Mouse (Mus musculus) Patski (cell line): Measurements from ENCODE around the gene Fbxl17. TPM values are rescaled to one million over a fixed set of nuclear protein-coding genes. Genes with fewer than 3 reads are reported as not detected.

Experiments used
- ATAC-seq: fragments of 100-300 bp; one replicate; pipeline ENCODE4 v1.8.0; 2021
- CTCF ChIA-PET: fragments of 350-600 bp; sonication (Branson Sonifier 250); formaldehyde crosslinking; loops from one replicate; lab custom pipeline; 2022; ENCODE audit warnings: inconsistent platforms; lab: Charles Lee
- POLR2A ChIA-PET: fragments of 350-600 bp; sonication (Branson Sonifier 250); formaldehyde crosslinking; loops from one replicate; lab custom pipeline; 2022; ENCODE audit warnings: antibody characterized with exemption, inconsistent platforms; lab: Charles Lee
- DNase-seq: peaks from one replicate; pipeline ENCODE4 v3.0.0-alpha.2; 2011; ENCODE audit warnings: low read depth, low spot score
- H3K27me3 ChIP-seq: fragments of 371-371 bp; one replicate; pipeline ENCODE4 v1.5.1; 2021
- CTCF ChIP-seq: fragments of 100-300 bp; IDR thresholded peaks from one replicate; pipeline ENCODE4 v1.5.1; 2021
- in situ Hi-C: fragments of 300-500 bp; cut with MboI; formaldehyde crosslinking; loops from 3 replicates; pipeline ENCODE4 v1.11.1; 2018; ENCODE audit warnings: low pct_unique_long_range_greater_than_20kb, mixed read lengths
- polyA plus RNA-seq: library from polyadenylated mRNA; unstranded; gene quantifications from one replicate; pipeline ENCODE4 v1.2.3, GENCODE M21; 2021

The Fbxl17 gene
- polyA plus RNA-seq, 1 experiment from 2014 or later: 28.7 TPM

DNA sequence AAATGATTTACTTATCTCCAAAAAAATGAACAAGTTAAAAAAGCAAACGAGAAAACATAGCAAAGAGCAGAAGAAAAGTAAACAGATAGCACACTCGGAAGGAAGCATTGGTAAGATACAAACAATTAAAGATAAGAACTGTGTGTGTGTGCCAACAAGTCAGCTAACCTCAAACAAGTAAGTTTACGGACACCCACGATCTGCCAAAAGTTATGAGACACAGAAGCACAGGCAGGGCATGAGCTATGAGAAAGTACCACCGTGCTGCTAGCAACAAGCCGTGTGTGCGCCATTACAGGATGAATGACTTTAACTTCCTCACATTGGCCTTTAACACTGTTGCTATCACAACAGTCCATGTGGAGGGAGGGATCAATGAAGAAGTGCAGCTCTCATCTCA lies 68.2 kb downstream of the Fbxl17 start:
- ATAC-seq: no peak
- CTCF ChIA-PET: interaction anchor here (1.6 to 2.4 kb wide), 2 partner anchors 17 to 37 kb away, joined by 4 to 10 read pairs; no protein-coding TSS in a partner anchor
- H3K27me3 ChIP-seq: no peaks in the 10 kb centered on the region
- in situ Hi-C loops: no loop called here
- POLR2A ChIA-PET: no interaction called here
- TF ChIP-seq CTCF: no peak
- DNase-seq: no peak

- ChIA-PET POLR2A (no interaction called here), CTCF (interaction anchor here (0.7 to 1.6 kb wide), 4 partner anchors 9 to 47 kb away, joined by 3 to 5 read pairs (median 4); no protein-coding TSS in a partner anchor)
- in situ Hi-C loops: no loop called here
- DNase-seq: no peak
- H3K27me3 ChIP-seq: no peaks in the 10 kb centered on the region
- ATAC-seq: no peak
- no peak for TF ChIP-seq CTCF
Observed at GRCm38 (mm10) chr17:63430395-63431075, 69.3 kb downstream of the Fbxl17 start.

GRCm38 (mm10) chr17:63423851-63424250 lies 76.0 kb downstream of the Fbxl17 start:
- DNase-seq (no peak), ATAC-seq (no peak)
- no peak for TF ChIP-seq CTCF
- H3K27me3 ChIP-seq: no peaks in the 10 kb centered on the region
- CTCF ChIA-PET: interaction anchor here (1.9 to 2.6 kb wide), 2 partner anchors 11 to 44 kb away, joined by 5 to 20 read pairs; no protein-coding TSS in a partner anchor
- POLR2A ChIA-PET: interaction anchor here (0.8 kb wide), 1 partner anchor 13 kb away, joined by 3 read pairs; no protein-coding TSS in a partner anchor
- in situ Hi-C loops: no loop called here

DNA sequence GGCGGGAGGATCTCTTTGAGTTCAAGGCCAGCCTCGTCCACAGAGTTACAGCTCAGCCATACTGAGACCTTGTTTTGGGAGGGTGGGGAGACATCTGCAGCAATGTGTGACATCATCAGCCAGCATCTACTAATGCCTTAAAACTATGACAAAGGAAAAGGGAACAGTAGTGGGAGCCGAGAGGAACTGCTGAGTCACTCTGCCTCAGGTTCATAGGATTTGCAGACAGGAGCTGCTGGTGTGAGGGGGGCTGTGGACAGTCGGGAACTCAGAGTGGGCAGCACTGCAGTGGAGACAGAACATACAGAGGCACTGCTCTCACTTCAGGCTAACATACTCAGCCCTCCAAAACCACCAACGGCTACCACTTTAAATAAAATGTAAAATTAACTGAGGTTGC lies 77.1 kb downstream of the Fbxl17 start:
- in situ Hi-C loops: no loop called here
- H3K27me3 ChIP-seq: no peaks in the 10 kb centered on the region
- DNase-seq (no peak), ATAC-seq (no peak)
- POLR2A ChIA-PET: no interaction called here
- CTCF ChIA-PET: interaction anchor here (0.7 to 2.6 kb wide), 3 partner anchors 12 to 46 kb away, joined by 3 to 20 read pairs (median 5); no protein-coding TSS in a partner anchor
- no peak for TF ChIP-seq CTCF

- no peak for ATAC-seq
- ChIA-PET CTCF (interaction anchor here (0.6 to 2.6 kb wide), 2 partner anchors 8 to 13 kb away, joined by 3 to 20 read pairs; no protein-coding TSS in a partner anchor), POLR2A (no interaction called here)
- in situ Hi-C loops: no loop called here
- no peak for TF ChIP-seq CTCF
- H3K27me3 ChIP-seq: no peaks in the 10 kb centered on the region
- no peak for DNase-seq
Observed at GRCm38 (mm10) chr17:63421864-63422263, 78.0 kb downstream of the Fbxl17 start.

- H3K27me3 ChIP-seq: no peaks in the 10 kb centered on the region
- no peak for TF ChIP-seq CTCF
- ATAC-seq (no peak), DNase-seq (no peak)
- in situ Hi-C loops: no loop called here
- ChIA-PET CTCF (no interaction called here), POLR2A (no interaction called here)
Observed at GRCm38 (mm10) chr17:63419503-63419902, 80.3 kb downstream of the Fbxl17 start.

- TF ChIP-seq CTCF: peak; percentile 85
- in situ Hi-C loops: loop anchor here (5.0 kb wide), 1 partner anchor 92 kb away; no protein-coding TSS in a partner anchor
- no peaks in the 10 kb centered on the region for H3K27me3 ChIP-seq
- CTCF ChIA-PET: interaction anchor here (0.7 to 3.5 kb wide), 23 partner anchors 9 to 127 kb away, joined by 3 to 25 read pairs (median 4); no protein-coding TSS in a partner anchor
- no peak for DNase-seq
- peak; percentile 51 for ATAC-seq
- POLR2A ChIA-PET: no interaction called here
Observed at GRCm38 (mm10) chr17:63413973-63414580, 85.7 kb downstream of the Fbxl17 start.

DNA sequence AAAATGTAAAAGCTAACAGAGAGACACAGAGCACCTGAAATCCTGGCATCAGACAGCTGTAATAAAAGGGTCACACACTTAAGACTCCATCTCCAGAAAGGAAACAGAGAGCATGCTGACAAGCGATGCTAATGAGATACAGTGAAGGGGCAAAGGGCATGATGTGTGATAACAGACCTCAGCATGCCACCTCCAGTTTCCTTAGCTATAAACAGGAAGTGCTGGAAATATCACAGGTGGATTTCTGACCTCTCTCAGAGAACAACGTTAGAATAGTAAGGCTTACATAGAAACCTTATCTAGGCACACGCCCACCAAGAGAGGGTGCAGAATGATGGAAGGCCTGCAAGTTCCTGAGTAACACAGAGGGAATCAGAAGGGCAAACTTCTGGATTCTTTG lies 88.3 kb downstream of the Fbxl17 start:
- no peak for TF ChIP-seq CTCF
- DNase-seq (no peak), ATAC-seq (no peak)
- ChIA-PET CTCF (interaction anchor here (1.0 to 3.5 kb wide), 3 partner anchors 23 to 57 kb away, joined by 3 to 10 read pairs (median 3); no protein-coding TSS in a partner anchor), POLR2A (no interaction called here)
- no peaks in the 10 kb centered on the region for H3K27me3 ChIP-seq
- in situ Hi-C loops: loop anchor here (5.0 kb wide), 1 partner anchor 89 kb away; no protein-coding TSS in a partner anchor

GRCm38 (mm10) chr17:63410101-63410500 lies 89.7 kb downstream of the Fbxl17 start:
- DNase-seq (no peak), ATAC-seq (no peak)
- CTCF ChIA-PET: interaction anchor here (0.7 to 1.0 kb wide), 3 partner anchors 51 to 80 kb away, joined by 3 to 4 read pairs (median 3); no protein-coding TSS in a partner anchor
- in situ Hi-C loops: loop anchor here (5.0 kb wide), 1 partner anchor 88 kb away; no protein-coding TSS in a partner anchor
- POLR2A ChIA-PET: interaction anchor here (0.8 kb wide), 1 partner anchor 52 kb away, joined by 4 read pairs; no protein-coding TSS in a partner anchor
- no peaks in the 10 kb centered on the region for H3K27me3 ChIP-seq
- no peak for TF ChIP-seq CTCF

GRCm38 (mm10) chr17:63405955-63406354 lies 93.9 kb downstream of the Fbxl17 start:
- no peaks in the 10 kb centered on the region for H3K27me3 ChIP-seq
- no peak for TF ChIP-seq CTCF
- ChIA-PET POLR2A (no interaction called here), CTCF (interaction anchor here (1.5 to 4.0 kb wide), 2 partner anchors 9 to 37 kb away, joined by 3 to 25 read pairs; no protein-coding TSS in a partner anchor)
- no peak for ATAC-seq
- in situ Hi-C loops: no loop called here
- no peak for DNase-seq
